Mouse (Mus musculus) brain, embryonic 14.5 days (tissue): ENCODE data around the gene Pla2g3. TPM values are rescaled to one million over a fixed set of nuclear protein-coding genes. Genes with fewer than 3 reads are reported as not detected.
A peak's percentile ranks its signal among the peaks of the same experiment; 100 is the strongest.

ENCODE experiments used
- DNase-seq: peaks from one replicate; pipeline ENCODE4 v3.0.0-alpha.2; 2011; ENCODE audit warnings: low read depth
- CTCF ChIP-seq: fragments of 200-500 bp; IDR thresholded peaks from 2 replicates; pipeline ENCODE4 v1.5.1; 2012; ENCODE audit warnings: inconsistent platforms, mild to moderate bottlenecking, moderate library complexity, borderline replicate concordance; ENCODE audit not compliant: insufficient read depth, insufficient read length; ENCODE audit errors: extremely low read depth
- POLR2A ChIP-seq: fragments of 200-500 bp; IDR thresholded peaks from 2 replicates; pipeline ENCODE4 v1.6.1; 2012; ENCODE audit warnings: mild to moderate bottlenecking, inconsistent platforms, borderline replicate concordance; ENCODE audit not compliant: poor library complexity, insufficient read depth, insufficient read length, severe bottlenecking; ENCODE audit errors: extremely low read depth
- polyA plus RNA-seq: library from polyadenylated mRNA; depleted of rRNA; stranded (reverse); fragments of >200 nt; gene quantifications from 2 replicates; pipeline ENCODE4 v1.2.3, GENCODE M21; 2012; rRNA removed

Gene Pla2g3
- polyA plus RNA-seq = 1.2 and 1.3 TPM in 2 replicates

DNA sequence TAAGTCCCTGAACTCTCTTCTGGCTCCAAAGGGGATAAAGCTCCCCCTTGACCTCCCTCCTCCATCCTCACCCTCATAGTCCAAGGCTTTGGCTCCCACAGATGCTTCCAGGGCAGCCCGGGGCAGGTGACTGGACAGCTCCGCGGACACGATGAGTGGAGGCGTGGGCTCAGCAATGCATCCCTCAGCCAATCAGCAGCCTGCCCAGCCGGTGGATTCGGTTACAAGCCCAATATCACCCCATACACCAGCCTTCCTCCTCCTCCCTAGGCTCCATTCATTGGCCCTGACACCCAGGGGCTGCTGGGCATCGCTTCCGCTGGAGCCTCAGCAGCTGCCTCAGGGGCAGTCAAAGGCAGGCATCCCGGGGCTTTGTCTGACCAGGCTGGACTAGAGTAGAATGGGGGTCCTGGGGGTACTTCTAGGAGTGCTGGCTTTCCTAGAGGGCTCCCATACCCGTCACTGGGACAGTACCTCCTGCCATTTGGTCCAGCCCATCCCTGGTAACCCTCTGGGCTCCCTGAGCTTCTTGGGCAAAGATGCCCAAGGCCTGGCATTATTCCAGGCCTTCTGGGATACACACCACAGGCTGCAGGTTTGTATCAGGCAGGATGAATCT, at the start of gene Pla2g3:
TSS of gene Pla2g3 (plus strand) at position 333 of the 619 bp plus-strand sequence.
- no peak for DNase-seq
- no peak for TF ChIP-seq CTCF
- no peak for TF ChIP-seq POLR2A

DNA sequence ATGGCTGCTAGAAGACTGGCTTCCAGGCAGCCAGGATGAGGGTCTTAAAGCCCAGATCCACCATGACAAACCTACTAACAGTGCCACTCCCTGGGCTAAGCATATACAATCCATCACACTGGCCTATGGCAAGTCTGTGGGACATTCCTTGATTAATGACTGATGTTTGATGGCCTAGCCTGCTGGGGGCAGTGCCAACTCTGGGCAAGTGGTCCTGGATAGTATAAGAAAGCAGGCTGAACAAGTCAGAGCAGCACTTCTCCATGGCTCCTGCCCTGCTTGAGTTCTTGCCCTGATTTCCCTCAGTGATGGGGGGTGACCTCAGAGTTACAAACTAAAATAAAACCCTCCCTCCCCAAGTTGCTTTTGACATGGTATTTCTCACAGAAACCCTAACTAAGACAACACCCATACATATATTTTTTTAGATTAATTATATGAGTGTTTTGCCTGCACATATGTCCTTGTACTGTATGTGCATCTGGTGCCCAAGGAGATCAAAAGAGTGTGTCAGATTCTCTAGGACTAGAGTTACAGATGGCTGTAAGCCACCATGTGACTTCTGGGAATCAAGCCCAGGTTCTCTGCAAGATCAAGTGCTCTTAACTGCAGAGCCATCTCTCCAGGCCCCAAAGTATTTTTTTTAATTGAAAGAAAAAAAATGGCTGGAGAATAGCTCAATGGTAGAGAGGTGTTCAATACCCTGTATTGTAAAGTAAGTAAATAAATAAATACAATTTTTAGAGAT, 46.2 kb upstream of the Pla2g3 start:
- no peak for TF ChIP-seq POLR2A
- peak; percentile 91 for DNase-seq

DNA sequence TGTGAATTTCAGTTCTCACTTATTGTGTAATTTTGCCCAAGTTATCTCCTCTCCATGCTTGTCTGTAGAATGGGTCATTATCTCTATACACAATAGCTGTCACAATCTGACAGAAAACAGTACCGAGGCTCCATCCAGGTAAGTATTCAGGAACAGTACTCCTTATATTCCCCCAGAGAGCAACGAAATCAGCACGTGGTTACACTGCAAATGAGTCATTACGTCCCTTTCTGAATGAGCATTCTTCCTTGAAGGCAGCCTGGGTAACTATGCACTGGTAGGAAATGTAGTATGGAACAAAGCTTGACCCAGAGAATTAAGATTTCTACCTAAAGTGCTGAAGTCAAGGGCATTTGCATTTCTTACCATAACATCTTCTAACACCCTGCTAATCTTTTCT, 45.4 kb upstream of the Pla2g3 start:
- TF ChIP-seq CTCF (no peak), POLR2A (no peak)
- DNase-seq = no peak

- no peak for TF ChIP-seq POLR2A
- no peak for TF ChIP-seq CTCF
These were observed 45.0 kb upstream of the Pla2g3 start for GRCm38 (mm10) chr11:3443091-3443490.

DNA sequence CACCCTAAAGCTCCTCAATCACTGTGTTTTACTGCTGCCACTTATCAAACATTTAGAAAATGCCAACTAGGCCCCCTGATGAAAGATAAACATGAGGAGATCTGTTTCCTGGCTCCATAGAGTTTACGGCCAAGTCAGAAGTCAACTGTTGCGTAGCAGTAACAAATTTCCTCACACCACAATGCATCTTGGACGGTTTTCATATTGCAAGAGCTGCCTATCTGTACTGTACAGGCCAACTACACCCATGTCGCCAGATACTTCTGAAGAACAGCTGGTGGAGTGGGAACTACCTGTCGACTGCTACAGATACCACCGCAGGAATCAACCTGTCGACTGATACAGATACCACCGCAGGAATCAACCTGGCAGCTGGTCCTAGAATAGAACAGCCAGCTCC, 43.2 kb upstream of the Pla2g3 start:
- TF ChIP-seq CTCF = no peak
- no peak for TF ChIP-seq POLR2A
- DNase-seq = no peak

More at GRCm38 (mm10) chr11:3443091-3443490, 45.0 kb upstream of the Pla2g3 start:
- DNase-seq = no peak

DNA sequence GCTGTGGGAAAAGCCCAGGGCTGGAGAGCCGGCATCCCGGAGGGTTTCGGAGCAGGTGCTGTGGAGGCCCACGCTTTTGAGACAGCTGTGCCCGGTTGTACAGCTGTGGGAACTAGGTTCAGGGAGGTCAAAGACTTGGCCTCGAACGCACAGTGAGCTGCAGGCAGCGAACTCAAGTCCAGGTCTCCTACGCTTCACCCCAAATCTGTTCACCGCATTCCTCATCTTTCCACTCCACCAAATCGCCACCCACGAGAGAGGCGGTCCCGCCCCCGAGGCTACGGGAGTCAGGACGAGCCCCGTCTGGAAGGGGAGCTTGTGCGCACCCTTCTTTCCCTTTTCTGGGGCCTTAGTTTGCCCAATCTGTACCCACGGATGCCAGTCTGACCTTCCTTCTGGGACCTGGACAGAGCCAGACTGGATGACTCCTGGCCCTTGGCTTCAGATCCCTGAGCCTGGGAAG, 36.4 kb upstream of the Pla2g3 start:
- no peak for TF ChIP-seq POLR2A
- TF ChIP-seq CTCF = no peak
- DNase-seq = no peak

DNA sequence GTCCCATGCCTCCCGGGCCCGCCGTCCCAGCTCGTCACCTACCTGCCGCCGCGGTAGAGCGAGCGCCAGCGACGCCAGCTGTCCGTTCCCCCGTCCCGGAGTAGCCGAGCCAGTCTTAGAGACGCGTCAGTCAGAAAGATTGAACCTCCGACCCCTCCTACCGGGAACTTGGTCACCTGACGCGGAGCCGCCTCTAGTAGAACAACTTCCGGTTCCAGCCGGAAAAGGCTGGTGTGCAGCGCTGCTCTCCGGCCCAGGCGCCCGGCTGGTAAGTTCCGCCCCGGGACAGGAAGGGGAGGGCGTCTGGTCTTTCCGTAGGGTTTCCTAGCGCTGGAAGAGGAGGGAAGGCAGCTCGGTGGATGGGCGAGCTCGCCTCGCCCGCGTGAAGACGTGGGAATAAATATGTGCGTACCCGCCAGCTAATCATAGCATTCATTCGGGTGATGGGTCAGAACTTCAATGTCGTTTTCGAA, 35.9 kb upstream of the Pla2g3 start, which contains the start of gene Rnf185:
TSS of gene Rnf185 (minus strand) at position 197 of the 473 bp plus-strand sequence.
- TF ChIP-seq POLR2A (peak; percentile 55; the same call in 1 of the 2 replicates), CTCF (no peak)

DNA sequence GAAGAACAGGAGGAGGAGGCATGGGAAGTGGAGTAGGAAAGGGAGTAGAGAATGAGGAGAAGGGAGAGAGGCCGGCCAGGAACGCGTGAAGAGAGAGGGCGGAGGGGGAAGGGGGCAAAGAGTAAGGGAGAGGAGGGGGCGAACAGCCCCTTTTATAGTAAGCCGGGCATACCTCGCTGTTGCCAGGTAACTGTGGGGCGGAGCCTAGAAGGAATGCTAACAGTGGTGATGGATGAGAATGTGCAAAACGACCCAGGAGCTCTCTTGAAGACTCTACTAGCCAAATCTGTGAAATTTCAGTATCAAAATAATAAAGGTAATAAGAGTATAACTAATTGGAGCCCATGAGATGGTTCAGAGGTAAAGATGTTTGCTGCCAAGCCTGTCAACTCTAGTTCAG, 35.3 kb upstream of the Pla2g3 start:
- TF ChIP-seq POLR2A (no peak), CTCF (no peak)
- DNase-seq = peak; percentile 55

More for the DNA sequence above, 35.9 kb upstream of the Pla2g3 start, which contains the start of gene Rnf185:
- DNase-seq = peak; percentile 98

DNA sequence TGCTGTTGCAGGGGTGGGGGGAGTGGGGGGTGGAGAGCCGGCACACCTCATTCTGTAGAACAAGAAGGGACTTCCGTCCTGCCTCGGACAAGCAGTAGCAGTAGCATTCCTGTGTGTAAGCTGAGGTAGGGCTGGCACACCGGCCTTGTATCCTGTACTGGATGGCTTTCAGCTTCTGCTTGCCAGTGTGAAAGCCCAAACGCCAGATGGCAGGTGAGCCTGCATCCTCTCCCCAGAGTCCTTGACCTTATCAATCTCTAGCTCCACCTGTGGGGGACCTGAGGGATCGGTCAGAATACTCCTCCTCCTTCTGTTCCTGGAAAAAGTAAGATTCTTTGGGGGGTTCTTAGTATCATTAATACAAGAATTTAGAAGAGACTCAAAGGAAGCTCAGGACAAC, 34.6 kb upstream of the Pla2g3 start:
- TF ChIP-seq POLR2A (no peak), CTCF (no peak)
- no peak for DNase-seq

DNA sequence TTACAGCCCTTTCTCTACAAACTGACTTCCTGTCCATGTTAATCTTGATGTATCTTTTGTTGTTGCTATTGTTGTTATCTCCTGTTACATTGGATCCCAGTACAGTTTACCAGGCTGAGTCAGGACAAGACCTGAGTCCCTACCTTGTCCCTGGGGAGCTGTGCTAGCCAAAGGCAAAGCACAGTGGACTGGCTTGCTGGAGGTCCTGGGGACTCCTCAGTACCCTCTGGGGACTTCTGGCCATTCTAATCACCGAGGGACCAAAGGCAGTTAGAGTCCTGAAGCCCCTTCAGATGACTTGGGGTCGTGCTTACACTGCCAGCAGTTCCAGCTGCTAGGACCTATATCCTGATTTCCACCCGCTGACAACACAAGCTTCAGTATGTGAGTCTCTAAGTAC, 33.6 kb upstream of the Pla2g3 start:
- TF ChIP-seq POLR2A (no peak), CTCF (no peak)
- no peak for DNase-seq

DNA sequence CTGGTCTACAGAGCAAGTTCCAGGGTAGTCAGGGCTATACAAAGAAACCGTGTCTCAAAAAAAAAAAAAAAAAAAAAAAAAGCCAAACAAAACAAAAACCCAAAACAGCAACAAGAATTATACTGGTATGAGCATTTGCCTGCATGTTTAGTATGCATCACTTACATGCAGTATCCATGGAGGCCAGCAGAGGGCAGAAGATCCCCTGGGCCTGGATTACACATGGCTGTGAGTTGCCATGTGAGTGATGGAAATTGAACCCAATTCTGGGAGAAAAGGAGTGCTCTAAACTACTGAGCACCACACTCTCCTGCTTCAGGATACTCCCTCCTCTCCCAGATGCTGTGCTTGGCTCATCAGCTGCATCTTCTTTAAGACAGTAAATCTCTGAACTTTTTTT, 31.7 kb upstream of the Pla2g3 start:
- DNase-seq = peak; percentile 64
- TF ChIP-seq CTCF (peak; percentile 78; the same call in 1 of the 2 replicates), POLR2A (no peak)
